Mouse (Mus musculus) lung, postnatal 36 days (tissue): Measurements from ENCODE around the gene Rab10.
"Not testable (repeated sequence)": the region's sequence is repeated elsewhere in the genome, so short reads cannot be mapped to it uniquely, and the experiment has no call there.

ENCODE experiments used
- DNase-seq: peaks from one replicate; pipeline ENCODE4 v3.0.0; 2022; ENCODE audit warnings: mixed read lengths

The Rab10 gene

DNA sequence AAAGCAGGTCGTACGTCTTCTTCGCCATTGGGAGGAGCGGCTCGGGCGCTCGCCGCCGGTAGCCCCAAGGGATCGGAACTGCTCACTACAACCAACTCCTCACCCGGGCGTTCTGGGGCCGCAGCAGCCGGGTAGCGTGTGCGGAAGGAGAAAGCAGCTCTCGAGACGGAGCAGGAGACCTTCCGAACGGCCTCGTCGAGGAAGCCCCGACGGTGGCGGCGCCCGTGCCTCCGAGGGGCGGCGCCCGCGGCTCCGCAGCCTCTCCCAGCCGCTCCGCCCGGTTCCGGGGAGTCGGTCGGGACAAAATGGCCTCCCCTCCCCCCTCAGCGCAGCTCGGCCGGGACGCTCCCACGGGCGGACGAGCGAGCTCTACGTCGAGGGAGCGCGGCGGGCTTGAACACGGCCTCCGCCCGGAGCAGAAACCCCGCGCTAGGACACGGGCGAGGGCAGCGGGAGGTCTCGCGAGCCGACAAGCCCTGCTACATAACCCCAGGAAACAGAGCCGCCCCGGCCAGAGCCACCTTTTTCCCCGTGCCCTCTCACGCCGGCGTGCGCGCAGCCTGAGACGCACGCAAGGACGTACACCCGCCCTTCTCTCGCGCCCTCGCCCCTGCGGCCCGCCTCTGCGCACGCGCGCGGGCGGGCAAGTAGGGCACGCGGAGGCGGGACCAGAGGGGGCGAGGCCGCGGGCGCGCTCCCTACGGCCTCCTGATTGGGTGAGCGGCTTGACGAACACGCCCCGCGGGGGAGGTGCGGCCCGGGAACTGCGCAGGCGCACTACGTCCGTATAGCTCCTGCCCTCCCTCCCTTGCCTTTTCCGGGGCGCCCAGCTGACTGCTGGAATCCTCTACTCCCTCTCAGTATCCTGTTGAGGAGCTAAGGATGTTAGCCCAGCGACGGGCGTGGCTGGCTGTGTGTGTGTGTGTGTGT lies at the start of gene Rab10:
Rab10 (minus strand) TSS at position 579 of the 930 bp plus-strand sequence.
- peak; percentile 99 for DNase-seq

DNA sequence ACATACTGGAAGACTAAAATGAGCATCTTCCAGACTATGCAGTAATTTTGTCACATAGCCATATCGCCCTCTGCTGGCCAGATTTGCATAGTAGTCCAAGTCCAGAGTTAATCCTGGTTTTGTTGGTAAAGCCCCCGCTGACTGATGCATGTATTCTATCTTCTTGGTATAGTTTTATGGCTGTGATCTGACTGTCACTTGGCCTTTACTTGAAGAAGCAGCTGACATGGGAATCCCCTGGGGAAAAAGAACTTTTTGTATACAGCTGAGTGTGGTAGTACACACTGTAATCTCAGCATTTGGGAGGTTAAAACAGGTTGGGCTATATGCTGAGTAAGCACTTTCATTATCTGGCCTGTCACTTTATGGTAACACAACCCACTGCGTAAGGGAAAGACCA lies 49.5 kb upstream of the Rab10 start:
- DNase-seq, result peak; percentile 94

DNA sequence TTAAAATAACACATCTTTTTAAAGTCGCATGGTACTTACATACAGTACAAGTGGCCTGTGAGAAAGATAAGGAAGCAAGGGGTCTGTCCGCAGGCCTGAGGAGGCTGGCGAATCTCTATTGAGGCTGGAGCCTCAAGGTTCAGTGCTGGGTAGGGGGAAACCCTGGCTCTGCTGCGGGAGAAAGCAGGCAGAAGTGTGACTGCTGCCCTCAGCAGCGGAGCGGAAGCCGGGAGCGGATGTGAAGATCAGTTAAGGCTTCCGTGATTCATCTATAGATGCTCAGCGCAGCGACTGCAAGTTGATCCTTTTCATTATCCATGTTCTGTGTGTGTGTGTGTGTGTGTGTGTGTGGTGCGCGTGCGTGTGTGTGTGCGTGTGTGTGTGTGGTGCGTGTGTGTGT lies 47.1 kb upstream of the Rab10 start:
- DNase-seq, result no peak

DNA sequence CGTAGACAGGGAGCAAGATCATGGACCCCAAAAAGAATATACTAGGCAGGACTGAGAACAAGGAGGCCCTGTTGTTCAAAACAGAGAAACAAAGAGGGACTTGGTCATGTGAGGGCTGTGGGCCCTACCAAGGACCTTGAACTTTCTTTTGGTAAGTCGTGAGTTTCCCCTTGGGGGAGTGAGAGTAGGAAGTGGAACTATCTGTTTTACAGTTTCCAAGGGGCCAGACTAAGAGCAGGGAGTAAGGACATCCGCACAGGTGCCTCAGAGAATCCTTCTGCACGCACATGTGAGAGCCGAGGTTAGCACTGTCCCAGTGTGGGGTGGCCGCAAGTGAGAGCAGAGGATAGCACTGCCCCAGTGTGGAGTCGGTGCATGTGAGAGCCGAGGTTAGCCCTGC lies 45.3 kb upstream of the Rab10 start:
- no peak for DNase-seq

DNA sequence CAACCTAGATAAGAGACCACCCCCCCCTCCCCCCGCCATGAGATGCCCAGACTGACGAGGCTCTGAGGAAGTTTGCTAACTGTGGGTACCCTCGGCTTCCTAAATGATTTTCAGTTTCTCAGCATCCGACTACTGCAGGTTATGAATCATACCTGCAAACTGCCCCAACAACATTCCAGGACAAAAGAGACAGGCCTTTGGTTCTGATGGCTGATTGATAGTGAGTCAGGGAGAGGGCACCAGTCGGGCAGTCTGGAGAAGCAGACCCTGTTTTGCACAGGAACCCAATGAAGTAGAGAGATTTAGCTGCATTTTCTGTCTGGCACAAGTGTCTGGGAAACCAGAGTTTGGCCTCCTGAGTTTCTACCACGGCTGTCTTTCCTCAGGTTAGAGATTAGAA lies 42.4 kb upstream of the Rab10 start:
- no peak for DNase-seq

DNA sequence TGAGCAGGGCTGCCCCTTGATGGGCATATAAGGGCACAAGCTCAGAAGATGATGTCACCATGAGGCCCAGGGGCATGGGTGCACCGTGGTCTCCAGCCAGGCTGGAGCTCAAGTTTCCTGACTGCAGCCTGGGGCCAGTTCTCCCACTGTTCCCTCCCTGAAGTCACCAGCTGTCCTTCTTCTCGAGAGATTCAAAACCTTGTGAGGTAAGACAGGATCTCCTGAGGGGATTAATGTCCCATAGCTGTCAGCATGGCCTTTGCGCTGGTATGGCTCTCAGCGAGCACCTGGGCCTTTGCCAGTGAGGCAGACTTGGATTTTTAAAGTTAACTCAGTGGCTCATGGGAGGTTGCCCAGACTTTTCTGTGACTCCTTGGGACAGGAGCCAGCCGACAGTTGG lies 40.4 kb upstream of the Rab10 start:
- DNase-seq, result no peak

DNA sequence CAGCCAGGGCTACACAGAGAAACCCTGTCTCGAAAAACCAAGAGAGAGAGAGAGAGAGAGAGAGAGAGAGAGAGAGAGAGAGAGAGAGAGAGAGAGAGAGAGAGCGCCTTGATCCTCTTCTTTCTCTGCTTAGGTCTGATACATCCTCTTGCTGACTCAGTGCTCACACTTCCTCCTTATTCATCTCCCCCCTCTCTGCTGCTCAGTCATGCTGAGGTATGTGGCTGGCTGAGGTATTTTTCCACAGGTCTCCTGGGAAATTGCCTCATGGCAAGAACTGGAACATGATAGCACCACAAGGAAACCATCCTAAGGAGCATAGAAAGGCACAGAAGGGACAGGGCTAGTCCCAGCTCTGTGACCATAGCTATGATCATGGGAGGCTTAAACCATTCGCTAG lies 39.6 kb upstream of the Rab10 start:
- no peak for DNase-seq

DNA sequence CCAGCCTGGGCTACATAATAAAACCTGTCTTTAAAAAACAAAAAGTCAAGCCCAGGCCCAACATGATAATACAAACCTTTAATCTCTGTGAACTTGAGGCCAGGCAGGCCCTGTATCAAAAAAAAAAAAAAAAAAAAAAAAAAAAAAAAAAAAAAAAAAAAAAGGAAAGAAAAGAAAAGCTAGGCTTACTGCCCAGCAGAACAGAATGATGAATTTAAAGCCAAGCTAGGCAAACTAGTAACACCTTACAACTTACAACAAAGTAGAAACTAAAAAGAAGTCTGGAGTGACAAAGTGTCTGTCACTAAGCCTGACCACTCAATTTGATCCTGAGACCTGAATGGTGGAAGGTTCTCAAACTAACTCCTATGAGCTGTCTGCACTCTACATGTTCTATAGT lies 37.9 kb upstream of the Rab10 start:
- DNase-seq, result no peak

DNA sequence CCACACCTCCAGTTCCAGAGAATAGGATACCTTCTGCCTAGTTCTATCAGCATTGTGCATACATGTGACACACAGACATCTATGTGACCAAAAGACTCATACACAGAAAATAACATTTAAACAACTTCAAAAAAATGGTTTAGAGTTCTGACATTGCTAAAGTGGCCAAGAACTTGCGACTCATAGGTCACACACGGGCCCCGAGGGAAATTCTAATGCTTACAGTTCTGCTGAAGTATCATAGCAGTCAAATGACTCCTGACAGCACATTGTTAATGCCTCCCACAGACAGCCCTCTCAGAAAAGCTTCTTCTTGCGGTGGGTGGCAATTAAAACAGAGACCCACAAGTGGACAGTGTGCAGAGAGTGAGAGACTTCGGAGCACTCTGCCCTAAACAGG lies 35.3 kb upstream of the Rab10 start:
- DNase-seq, result no peak

DNA sequence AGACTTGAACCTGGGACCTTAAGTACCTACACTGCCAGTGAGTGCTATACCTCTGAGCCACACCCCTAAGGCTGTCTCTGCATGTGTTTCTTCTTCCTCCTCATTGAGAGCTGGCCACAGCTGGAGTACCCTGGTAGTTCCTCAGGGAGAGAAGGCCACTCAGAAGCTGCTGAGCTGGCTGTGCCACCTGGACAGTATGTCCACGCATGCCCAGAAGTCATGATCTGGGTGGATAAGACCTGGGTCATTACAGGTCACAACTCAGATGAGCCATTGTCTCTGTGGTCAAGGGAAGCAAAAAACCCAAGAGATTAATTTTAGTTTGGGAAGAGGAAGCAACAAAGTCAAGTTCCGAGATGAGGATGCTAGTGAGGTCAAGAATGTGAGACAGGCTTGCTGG lies 34.4 kb upstream of the Rab10 start:
- no peak for DNase-seq

DNA sequence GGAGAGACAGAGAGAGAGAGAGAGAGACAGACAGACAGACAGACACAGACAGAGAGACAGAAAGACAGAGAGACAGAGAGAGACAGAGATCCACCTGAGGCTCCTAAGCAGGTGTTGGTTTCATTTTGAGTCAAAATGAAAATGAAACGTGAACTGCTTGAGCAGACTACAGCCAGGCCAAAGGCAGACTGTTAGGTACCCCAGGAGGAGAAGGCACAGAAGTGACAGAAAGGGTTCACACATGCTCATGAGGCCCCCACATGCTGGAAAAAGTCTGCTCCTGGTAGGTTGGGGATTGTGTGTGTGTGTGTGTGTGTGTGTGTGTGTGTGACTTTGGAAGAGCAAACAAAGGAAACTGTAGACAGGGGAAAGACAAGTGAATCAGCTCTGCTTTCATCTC lies 29.2 kb upstream of the Rab10 start:
- DNase-seq, result no peak

DNA sequence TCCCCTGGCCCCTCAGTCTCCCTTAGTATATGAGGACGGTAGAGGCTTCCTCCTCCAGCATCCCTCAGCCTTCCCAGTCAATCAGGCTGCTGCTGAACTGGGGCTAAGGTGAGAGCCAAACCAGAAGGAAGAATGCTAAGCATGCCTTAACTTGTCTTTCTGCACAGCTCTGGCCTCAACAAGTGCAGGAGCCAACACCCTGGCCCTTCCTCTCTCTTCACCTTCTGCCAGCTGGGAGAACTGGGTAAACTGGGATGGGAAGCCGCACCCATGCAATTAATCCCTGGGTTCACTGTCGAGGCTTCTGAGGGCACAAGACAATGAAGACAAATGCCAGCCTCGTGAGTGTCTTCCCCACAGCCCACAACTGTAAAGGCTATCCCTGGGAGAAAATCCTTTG lies 19.9 kb upstream of the Rab10 start:
- DNase-seq, result no peak

DNA sequence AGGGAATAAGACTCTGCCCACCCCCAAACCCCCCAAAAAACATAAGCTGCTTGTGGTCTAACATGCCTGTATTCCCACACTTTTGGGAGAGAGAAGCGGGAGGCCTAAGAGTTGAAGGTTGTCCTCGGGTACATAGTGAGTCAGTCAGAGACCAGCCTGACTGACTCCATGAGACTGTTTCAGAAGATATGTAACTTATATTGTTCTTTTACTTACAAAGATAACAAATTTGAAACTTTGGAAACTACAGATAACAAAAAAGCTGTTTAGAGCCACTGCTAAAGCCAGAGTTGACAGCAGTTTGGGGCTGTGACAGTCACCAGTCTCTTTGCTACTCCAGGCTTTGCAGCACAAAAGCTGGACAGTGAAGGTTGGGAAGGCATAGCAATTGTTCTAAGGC lies 15.5 kb upstream of the Rab10 start:
- no peak for DNase-seq

DNA sequence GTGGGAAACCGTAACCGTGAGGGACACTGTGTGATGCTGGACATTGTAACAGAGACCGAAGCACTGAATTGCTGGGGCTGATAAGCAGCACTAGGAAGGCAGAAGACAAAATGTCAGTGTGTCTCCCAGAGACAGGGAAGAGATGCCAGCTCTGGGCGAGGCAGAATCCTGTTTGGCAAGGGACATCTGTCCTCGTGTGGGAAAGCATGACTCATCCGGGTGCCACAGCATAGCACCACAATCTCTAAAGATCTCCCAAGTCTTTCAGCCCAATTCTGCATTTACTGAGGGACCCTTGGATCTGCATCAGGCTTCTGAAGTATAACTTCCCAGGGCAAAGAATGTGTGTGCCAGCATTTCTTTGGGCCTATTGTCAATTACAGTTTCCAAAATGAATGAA lies 13.5 kb upstream of the Rab10 start:
- peak; percentile 25 for DNase-seq

DNA sequence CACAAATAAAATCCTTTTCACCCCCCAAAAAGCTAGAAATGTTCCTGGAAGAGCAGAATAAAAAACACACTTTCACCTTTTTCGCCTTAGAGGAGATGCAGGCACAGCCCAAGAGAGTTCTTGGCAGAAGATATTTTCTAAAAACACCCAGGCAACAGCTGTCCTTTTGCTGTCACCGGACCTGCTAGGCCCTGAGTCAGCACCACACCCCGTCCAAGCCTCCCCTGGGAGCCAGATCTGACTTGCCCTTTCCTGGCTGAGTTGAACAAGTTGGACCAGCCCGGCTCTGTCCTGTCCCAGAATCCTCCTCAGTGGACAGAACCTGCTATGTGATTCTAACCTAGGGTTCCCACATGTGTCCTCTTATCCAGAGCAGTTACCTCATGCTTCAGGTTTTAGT lies 9.6 kb upstream of the Rab10 start:
- peak; percentile 15 for DNase-seq

DNA sequence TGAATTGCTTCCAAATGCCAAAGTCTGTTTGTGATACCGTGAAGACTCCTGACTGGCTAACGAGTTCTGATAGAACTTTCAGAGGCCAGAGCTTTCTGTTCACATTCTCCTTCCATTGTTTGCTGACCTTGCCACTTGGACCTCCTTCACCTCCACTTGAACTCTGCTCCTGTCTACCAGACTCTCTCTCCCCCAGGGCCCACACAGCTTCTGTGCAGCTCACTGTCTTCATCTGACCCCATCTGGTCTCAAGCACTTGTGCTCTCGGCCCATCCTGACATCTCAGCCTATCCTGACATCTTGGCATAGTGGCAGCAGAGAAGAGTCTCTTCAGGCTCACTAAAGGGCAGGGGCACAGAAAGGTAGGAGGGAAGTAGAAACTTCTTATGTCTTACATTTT lies 7.2 kb upstream of the Rab10 start:
- peak; percentile 40 for DNase-seq

DNA sequence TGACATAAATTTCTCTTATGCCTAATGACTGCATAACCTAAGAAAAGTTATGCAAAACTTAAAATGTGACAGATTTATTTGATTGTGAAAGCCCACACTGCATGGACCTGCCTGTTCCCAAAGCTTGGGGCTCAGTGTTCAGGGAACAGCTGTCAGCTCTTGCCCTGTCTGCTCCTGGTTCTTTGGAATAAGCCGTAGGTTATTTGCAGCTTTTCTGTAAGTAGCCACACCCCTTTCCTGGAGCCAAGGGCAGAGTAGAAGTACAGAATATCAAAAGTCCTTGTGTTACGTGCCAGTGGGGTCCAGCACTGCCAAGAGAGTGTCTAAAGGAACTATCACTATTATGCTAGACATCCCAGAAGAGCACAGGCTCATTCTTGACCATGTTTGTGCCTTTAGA lies 6.3 kb upstream of the Rab10 start:
- DNase-seq, result peak; percentile 19

DNA sequence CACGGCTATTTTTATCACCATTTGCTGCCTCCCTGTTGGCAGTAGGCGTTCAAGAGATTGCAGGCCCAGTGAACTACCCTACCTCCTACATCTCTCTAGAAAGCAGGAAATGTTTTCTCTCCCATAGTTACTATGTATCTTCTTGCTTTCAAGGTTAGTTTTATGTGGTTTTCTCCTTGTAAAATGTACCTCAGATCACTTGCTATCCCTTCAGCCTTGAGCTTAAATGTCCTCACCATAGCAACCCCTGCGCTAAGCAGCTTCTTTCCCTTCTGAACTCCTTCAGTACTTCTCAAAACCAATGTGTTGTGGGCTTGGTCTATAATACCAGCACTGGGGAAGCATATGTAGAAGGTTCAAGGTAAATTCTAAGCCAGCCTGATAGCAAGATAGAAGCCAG lies 3.1 kb upstream of the Rab10 start:
- no peak for DNase-seq

DNA sequence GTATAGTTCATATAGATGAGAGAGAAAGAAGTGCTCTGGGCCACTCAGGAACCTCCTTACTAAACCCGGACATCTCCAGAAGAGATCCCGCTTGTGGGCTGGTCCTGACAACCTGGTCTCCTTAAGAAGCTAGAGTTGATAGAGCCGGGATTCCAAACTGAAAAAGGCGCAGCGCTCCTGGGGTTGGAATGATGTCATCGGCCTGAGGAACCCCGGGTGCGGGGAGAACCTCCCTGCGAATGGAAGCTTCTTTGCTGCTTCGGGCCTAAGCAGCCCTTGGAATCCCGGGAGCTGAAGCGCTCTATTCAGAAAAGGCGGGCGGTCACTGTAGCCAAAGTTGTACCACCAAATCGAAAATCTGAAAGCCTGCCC lies 538 bp upstream of the Rab10 start:
- no peak for DNase-seq

DNA sequence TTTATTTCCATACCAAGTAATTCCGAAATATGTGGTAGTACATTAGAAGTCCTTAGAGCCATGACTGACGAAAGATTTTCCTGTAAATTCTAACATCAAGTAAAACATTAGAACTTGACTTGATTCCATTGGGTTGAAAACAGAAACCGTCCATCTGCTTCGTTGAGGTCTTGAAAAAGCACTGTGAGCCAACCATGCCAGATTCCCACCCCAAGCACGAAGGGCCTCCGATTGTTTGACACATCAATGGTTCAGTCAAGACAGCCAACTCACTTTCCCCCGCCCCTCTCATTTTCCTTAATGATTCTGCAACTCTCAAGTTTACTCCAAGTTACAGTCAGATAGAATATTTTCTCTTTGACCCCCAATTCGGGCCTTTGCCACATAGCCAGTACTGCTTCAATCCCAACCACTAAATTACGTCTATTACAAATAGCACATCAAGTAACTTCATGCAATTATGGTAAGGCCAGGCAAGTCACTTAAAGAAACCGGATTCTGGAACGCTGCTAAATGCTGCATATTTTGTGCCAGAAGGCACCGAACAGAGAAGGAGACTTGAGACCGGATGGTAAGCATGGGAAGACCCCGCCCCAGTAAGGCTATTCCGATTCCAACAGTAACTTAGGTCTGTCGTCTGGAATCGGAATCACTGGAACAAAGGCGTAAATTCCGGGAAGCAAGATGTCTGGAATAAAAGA lies 1.1 kb downstream of the Rab10 start:
- peak; percentile 27 for DNase-seq

DNA sequence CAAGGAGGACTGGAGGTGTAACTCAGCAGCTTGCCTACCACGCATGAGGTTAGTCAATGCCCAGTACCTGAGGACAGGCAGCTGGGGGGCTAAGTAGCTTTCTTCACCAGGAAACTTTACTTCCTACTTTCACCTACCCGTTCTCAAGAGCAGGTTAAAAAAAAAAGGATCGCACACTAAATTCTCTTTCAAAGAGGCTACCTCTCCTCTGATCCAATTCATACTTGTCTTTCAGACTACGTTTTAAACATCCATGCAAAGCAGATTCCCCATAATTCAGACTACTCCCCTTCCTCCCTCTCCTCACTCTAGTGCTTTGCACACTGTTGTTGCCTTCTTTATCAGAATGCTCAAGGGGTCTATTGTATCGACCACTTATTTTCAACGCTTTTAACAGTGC lies 2.2 kb downstream of the Rab10 start:
- DNase-seq, result no peak

DNA sequence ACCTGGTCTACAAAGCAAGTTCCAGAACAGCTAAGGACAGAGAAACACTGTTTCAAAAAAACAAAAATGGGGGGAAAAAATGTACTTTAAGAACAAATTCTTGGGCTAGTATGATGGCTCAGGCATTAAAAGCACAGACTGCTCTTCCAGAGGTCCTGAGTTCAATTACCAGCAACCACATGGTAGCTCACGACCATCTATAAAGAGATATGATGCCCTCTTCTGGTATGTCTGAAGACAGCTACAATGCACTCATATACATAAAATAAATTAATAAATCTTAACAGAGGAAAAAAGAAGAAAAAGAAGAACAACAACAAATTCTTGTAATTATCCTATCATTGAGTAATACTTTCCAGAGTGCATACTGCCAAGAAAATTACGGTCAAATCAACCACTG lies 4.5 kb downstream of the Rab10 start:
- no peak for DNase-seq

DNA sequence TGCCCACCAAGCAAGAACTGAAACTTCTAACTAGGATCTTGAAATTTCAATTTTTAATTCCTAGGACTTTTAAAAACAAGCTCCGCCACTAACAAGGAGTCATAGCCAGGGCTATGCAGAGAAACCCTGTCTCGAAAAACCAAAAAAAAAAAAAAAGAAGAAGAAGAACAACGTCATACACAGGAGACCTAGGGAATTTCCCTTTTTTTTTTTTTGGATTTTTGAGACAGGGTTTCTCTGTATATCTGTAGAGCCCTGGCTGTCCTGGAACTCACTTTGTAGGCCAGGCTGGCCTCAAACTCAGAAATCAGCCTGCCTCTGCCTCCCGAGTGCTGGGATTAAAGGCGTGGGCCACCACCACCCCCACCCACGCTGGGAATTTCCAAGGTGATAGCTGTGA lies 12.1 kb downstream of the Rab10 start:
- not testable (repeated sequence) for DNase-seq

DNA sequence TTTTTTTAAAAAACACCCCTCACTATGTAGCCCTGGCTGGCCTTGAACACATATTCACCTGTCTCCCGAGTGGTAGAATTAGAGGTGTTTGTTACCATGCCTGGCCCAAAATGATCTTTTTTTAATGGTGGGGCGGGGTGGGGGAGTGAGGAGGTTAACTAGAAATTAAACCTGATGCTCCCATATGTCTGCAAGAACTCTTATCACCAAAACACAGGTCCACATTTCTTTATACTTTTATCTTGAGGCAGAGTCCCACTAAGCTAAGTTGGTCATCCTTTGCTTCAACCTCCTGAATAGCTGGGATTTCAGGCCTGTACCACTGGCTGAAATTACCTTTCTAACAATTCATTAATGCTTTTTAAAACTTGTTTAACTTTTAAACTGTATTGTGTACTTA lies 13.7 kb downstream of the Rab10 start:
- no peak for DNase-seq

DNA sequence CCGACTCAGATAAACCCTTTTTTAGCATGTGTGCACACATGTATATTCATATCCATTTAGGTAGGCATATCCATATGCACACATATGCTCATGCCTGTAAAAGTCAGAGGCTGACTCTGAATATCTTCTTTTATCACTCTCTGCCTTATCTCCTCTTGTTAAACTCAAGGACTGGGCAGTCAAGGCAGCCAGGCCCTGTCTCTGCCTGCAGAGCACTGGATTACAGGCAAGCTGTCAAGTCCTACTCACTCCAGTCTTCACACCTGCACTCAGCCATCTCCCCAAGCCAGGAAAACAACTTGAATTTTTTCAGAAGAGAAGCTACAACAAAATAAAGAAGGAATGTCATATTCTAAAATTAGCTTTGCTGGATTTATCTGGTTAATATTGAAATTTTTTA lies 17.9 kb downstream of the Rab10 start:
- DNase-seq, result no peak
